Mouse (Mus musculus): ENCODE measurements around the gene Defa2. TPM values are rescaled to one million over a fixed set of nuclear protein-coding genes. Genes with fewer than 3 reads are reported as not detected.
"Not testable (repeated sequence)": the region's sequence is repeated elsewhere in the genome, so short reads cannot be mapped to it uniquely, and the experiment has no call there.

The Defa2 gene
- polyA plus RNA-seq (2015; fragmentation: Nextera tagmentation; extraction: Ambion mirVana): not detected in 2 replicates

DNA sequence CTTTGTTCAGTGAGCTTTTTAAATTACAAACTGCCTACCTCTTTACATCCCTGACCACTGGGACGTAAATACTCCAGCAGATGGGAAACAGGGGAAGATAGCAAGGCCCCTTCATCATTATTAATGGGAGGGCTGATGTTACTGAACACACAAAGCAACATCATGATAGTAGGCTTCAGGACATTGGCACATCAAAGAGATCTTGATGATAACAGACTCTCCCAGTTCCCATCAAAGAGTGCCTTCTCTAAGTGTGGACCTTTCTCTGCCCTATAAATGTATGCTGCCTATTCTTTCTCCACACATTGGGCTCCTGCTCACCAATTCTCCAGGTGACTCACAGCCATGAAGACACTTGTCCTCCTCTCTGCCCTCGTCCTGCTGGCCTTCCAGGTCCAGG, at the start of gene Defa2:
Gene Defa2, plus strand, starts transcription at position 301 of the 400 bp plus-strand sequence.
- H3K4me2 ChIP-seq; H3K36me3 ChIP-seq; H3K27ac ChIP-seq (replicated peaks); H3K4me3 ChIP-seq; H3K27me3 ChIP-seq; H3K4me1 ChIP-seq (replicated peaks); ATAC-seq (ENCODE audit: low read depth); H3K9ac ChIP-seq; H3K9me3 ChIP-seq: not testable (repeated sequence)
- 20% methylated on average over 1 of the region's 2 CpGs for WGBS

DNA sequence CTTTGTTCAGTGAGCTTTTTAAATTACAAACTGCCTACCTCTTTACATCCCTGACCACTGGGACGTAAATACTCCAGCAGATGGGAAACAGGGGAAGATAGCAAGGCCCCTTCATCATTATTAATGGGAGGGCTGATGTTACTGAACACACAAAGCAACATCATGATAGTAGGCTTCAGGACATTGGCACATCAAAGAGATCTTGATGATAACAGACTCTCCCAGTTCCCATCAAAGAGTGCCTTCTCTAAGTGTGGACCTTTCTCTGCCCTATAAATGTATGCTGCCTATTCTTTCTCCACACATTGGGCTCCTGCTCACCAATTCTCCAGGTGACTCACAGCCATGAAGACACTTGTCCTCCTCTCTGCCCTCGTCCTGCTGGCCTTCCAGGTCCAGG, 13.2 kb downstream of the Defa2 start, which contains the start of gene Defa33:
Gene Defa33, plus strand, starts transcription at position 301 of the 400 bp plus-strand sequence.
- H3K36me3 ChIP-seq; H3K4me3 ChIP-seq; H3K9ac ChIP-seq; H3K27ac ChIP-seq (replicated peaks); H3K27me3 ChIP-seq; H3K4me2 ChIP-seq; ATAC-seq (ENCODE audit: low read depth); H3K4me1 ChIP-seq (replicated peaks); H3K9me3 ChIP-seq: not testable (repeated sequence)
- no CpG with 5 or more reads among the region's 2 CpGs for WGBS

DNA sequence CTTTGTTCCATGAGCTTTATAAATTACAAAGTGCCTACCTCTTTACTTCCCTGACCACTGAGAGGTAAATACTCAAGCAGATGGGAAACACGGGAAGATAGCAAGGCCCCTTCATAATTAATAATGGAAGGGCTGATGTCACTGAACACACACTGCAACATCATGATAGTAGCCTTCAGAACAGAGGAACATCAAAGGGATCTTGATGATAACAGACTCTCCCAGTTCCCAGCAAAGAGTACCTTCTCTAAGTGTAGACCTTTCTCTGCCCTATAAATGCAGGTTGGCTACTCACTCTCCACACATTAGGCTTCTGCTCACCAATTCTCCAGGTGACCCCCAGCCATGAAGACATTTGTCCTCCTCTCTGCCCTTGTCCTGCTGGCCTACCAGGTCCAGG, 48.8 kb downstream of the Defa2 start, which contains the start of gene Defa36:
Gene Defa36, plus strand, starts transcription at position 301 of the 400 bp plus-strand sequence.
- H3K9ac ChIP-seq; H3K27me3 ChIP-seq; ATAC-seq (ENCODE audit: low read depth); H3K9me3 ChIP-seq; H3K36me3 ChIP-seq; H3K4me2 ChIP-seq; H3K27ac ChIP-seq (replicated peaks); H3K4me3 ChIP-seq; H3K4me1 ChIP-seq (replicated peaks): not testable (repeated sequence)
- WGBS: no CpG with 5 or more reads among the region's 1 CpGs

Other genes with a start within 250 kb of the Defa2 start
- gene Defa30, start 243.9 kb upstream of the Defa2 start, polyA plus RNA-seq (2015; fragmentation: Nextera tagmentation; extraction: Ambion mirVana): not detected in 2 replicates
- not detected in 2 replicates for gene Defa22, start 216.2 kb upstream of the Defa2 start, polyA plus RNA-seq (2015; fragmentation: Nextera tagmentation; extraction: Ambion mirVana)
- not detected in 2 replicates for gene Defa31, start 186.9 kb upstream of the Defa2 start, polyA plus RNA-seq (2015; fragmentation: Nextera tagmentation; extraction: Ambion mirVana)
- gene Gm15293, start 177.0 kb upstream of the Defa2 start, polyA plus RNA-seq (2015; fragmentation: Nextera tagmentation; extraction: Ambion mirVana): not detected in 2 replicates
- gene Gm15292, start 128.8 kb upstream of the Defa2 start, polyA plus RNA-seq (2015; fragmentation: Nextera tagmentation; extraction: Ambion mirVana): not detected in 2 replicates
- gene Defa27, start 63.0 kb upstream of the Defa2 start, polyA plus RNA-seq (2015; fragmentation: Nextera tagmentation; extraction: Ambion mirVana): not detected in 2 replicates
- gene Defa29, start 51.5 kb upstream of the Defa2 start, polyA plus RNA-seq (2015; fragmentation: Nextera tagmentation; extraction: Ambion mirVana): not detected in 2 replicates
- not detected in 2 replicates for gene Defa33, start 13.3 kb downstream of the Defa2 start, polyA plus RNA-seq (2015; fragmentation: Nextera tagmentation; extraction: Ambion mirVana)
- gene Defa36, start 48.9 kb downstream of the Defa2 start, polyA plus RNA-seq (2015; fragmentation: Nextera tagmentation; extraction: Ambion mirVana): not detected in 2 replicates
- not detected in 2 replicates for gene Gm7849, start 78.0 kb downstream of the Defa2 start, polyA plus RNA-seq (2015; fragmentation: Nextera tagmentation; extraction: Ambion mirVana)
- not detected in 2 replicates for gene Defa20, start 130.7 kb downstream of the Defa2 start, polyA plus RNA-seq (2015; fragmentation: Nextera tagmentation; extraction: Ambion mirVana)
- gene Defa32, start 150.5 kb downstream of the Defa2 start, polyA plus RNA-seq (2015; fragmentation: Nextera tagmentation; extraction: Ambion mirVana): not detected in 2 replicates
- not detected in 2 replicates for gene Defa37, start 186.9 kb downstream of the Defa2 start, polyA plus RNA-seq (2015; fragmentation: Nextera tagmentation; extraction: Ambion mirVana)
- not detected in 2 replicates for gene Defa28, start 204.5 kb downstream of the Defa2 start, polyA plus RNA-seq (2015; fragmentation: Nextera tagmentation; extraction: Ambion mirVana)
- gene Gm7861, start 216.0 kb downstream of the Defa2 start, polyA plus RNA-seq (2015; fragmentation: Nextera tagmentation; extraction: Ambion mirVana): not detected in 2 replicates
- gene Defa26, start 239.7 kb downstream of the Defa2 start, polyA plus RNA-seq (2015; fragmentation: Nextera tagmentation; extraction: Ambion mirVana): not detected in 2 replicates

All from neural tube, embryonic 13.5 days (tissue).